ENCODE assay signal across 27 mouse cellular contexts in genomic region chr4:103554597-103554996, GRCm38 (mm10).
"Had no signal": no experiment of that assay in that cellular context is flagged by ENCODE, and none has a peak within 500 bp of the region (broad histone marks: within the 10 kb centered on the region; RNA-seq: fewer than 3 reads in every experiment).

No protein-coding gene starts in this region.

- DNase-seq: gastrocnemius, adult 2 months; gastrocnemius, postnatal 10 days; gastrocnemius, postnatal 25 days; heart, adult 2 months; heart, postnatal 4 days; kidney, adult 11 months; kidney, adult 2 months; kidney, adult 9 months; kidney, postnatal 14 days; kidney, postnatal 36 days; liver had no signal

- H3K4me2 ChIP-seq: heart, embryonic 11.5 days; heart, embryonic 13.5 days; heart, embryonic 15.5 days; hindbrain, embryonic 12.5 days; hindbrain, embryonic 14.5 days; intestine, embryonic 15.5 days; kidney, embryonic 15.5 days; limb, embryonic 12.5 days; liver, embryonic 11.5 days had no signal

- H3K27me3 ChIP-seq: heart, embryonic 13.5 days; heart, embryonic 15.5 days; hindbrain, embryonic 12.5 days; intestine, embryonic 15.5 days; kidney, embryonic 15.5 days; limb, embryonic 12.5 days had no signal

- H3K27ac ChIP-seq: gastrocnemius, adult 2 months; heart, adult 2 months; heart, embryonic 13.5 days; heart, embryonic 15.5 days; hindbrain, embryonic 10.5 days; hindbrain, embryonic 12.5 days; hindbrain, embryonic 14.5 days; intestine, embryonic 15.5 days; kidney, embryonic 15.5 days; kidney, postnatal 0 days; left cerebral cortex, adult 2 months; limb, embryonic 10.5 days; limb, embryonic 12.5 days; liver, embryonic 14.5 days had no signal

- H3K9ac ChIP-seq: heart, embryonic 13.5 days; heart, embryonic 15.5 days; hindbrain, embryonic 12.5 days; hindbrain, embryonic 14.5 days; intestine, embryonic 15.5 days; kidney, embryonic 15.5 days; limb, embryonic 12.5 days; liver, embryonic 14.5 days had no signal

- H3K4me1 ChIP-seq: heart, embryonic 13.5 days; heart, embryonic 15.5 days; hindbrain, embryonic 10.5 days; hindbrain, embryonic 12.5 days; intestine, embryonic 15.5 days; kidney, embryonic 15.5 days; limb, embryonic 10.5 days; limb, embryonic 12.5 days had no signal

- ATAC-seq: hindbrain, embryonic 16.5 days; inflammation-experienced regulatory T-cells, adult 6 months; intestine, embryonic 15.5 days had no signal

- H3K36me3 ChIP-seq: heart, embryonic 13.5 days; heart, embryonic 15.5 days; hindbrain, embryonic 10.5 days; hindbrain, embryonic 12.5 days; intestine, embryonic 15.5 days; kidney, embryonic 15.5 days; limb, embryonic 10.5 days; limb, embryonic 12.5 days had no signal

- H3K9me3 ChIP-seq: heart, embryonic 13.5 days; heart, embryonic 15.5 days; hindbrain, embryonic 10.5 days; hindbrain, embryonic 12.5 days; intestine, embryonic 15.5 days; kidney, embryonic 15.5 days; limb, embryonic 10.5 days; limb, embryonic 12.5 days had no signal

- H3K4me3 ChIP-seq: gastrocnemius, adult 2 months; heart, adult 2 months; heart, embryonic 13.5 days; heart, embryonic 15.5 days; hindbrain, embryonic 10.5 days; hindbrain, embryonic 12.5 days; intestine, embryonic 15.5 days; kidney, embryonic 15.5 days; left cerebral cortex, adult 2 months; limb, embryonic 10.5 days; limb, embryonic 12.5 days had no signal
